Mouse (Mus musculus): ENCODE measurements around the gene D130052B06Rik. TPM values are rescaled to one million over a fixed set of nuclear protein-coding genes. Genes with fewer than 3 reads are reported as not detected.
A peak's percentile ranks its signal among the peaks of the same experiment; 100 is the strongest.

Gene D130052B06Rik
- polyA plus RNA-seq (2015; fragmentation: Nextera tagmentation; extraction: Ambion mirVana), result not detected in 2 replicates

DNA sequence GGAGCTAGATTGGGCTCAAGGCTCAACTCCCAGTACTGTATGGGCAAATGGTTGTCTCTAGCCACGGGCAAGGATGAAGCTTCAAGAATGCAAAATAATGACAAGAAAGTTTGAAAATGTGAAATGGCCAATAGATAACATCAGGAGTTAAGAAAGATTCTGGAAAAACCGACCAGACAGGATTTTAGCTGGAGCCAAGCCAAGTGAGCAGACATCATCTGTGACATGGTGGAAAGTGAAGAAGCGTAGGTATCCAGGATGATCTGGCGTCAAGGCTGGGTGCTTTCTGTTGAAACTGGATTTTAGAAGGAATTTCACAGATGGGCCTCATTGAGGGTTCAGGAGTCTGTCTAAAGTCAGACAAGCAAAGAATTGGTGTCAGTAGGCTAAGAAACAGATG lies at the start of gene D130052B06Rik:
TSS of gene D130052B06Rik (plus strand) at position 317 of the 400 bp plus-strand sequence.
- Histone ChIP-seq H3K9ac (ENCODE audit: low read depth, low read length) (no peak within 1 kb of the TSS), H3K4me3 (ENCODE audit: low read depth, low read length) (no peak within 1 kb of the TSS), H3K27me3 (replicated peaks; ENCODE audit: control insufficient read depth, insufficient read depth, low read length) (no peaks in the 10 kb centered on the region), H3K27ac (ENCODE audit: low read depth, low read length) (no peak within 1 kb of the TSS), H3K4me1 (replicated peaks; ENCODE audit: control insufficient read depth, insufficient read depth, low read length) (no peaks in the 10 kb centered on the region), H3K36me3 (ENCODE audit: control insufficient read depth, insufficient read depth) (no peaks in the 10 kb centered on the region), H3K9me3 (ENCODE audit: control insufficient read depth) (no peaks in the 10 kb centered on the region), H3K4me2 (replicated peaks; ENCODE audit: low read depth) (no peak within 1 kb of the TSS)
- ATAC-seq, result no peak
- 69% methylated on average over 4 of the region's 4 CpGs for WGBS
- TF ChIP-seq CTCF (IDR thresholded peaks at IDR 0.05; ENCODE audit: low read depth), result no peak

- Histone ChIP-seq H3K4me3 (ENCODE audit: low read depth, low read length) (no peak overlapping the region), H3K9me3 (ENCODE audit: control insufficient read depth) (no peaks in the 10 kb centered on the region), H3K9ac (ENCODE audit: low read depth, low read length) (no peak overlapping the region), H3K27me3 (replicated peaks; ENCODE audit: control insufficient read depth, insufficient read depth, low read length) (no peaks in the 10 kb centered on the region), H3K4me1 (replicated peaks; ENCODE audit: control insufficient read depth, insufficient read depth, low read length) (no peaks in the 10 kb centered on the region), H3K27ac (ENCODE audit: low read depth, low read length) (no peak overlapping the region), H3K36me3 (ENCODE audit: control insufficient read depth, insufficient read depth) (no peaks in the 10 kb centered on the region), H3K4me2 (replicated peaks; ENCODE audit: low read depth) (no peak overlapping the region)
- ATAC-seq, result no peak
- no peak for TF ChIP-seq CTCF (IDR thresholded peaks at IDR 0.05; ENCODE audit: low read depth)
- WGBS, result 82% methylated on average over 14 of the region's 14 CpGs
Observed at GRCm38 (mm10) chr11:33550861-33551560, 48.1 kb upstream of the D130052B06Rik start.

DNA sequence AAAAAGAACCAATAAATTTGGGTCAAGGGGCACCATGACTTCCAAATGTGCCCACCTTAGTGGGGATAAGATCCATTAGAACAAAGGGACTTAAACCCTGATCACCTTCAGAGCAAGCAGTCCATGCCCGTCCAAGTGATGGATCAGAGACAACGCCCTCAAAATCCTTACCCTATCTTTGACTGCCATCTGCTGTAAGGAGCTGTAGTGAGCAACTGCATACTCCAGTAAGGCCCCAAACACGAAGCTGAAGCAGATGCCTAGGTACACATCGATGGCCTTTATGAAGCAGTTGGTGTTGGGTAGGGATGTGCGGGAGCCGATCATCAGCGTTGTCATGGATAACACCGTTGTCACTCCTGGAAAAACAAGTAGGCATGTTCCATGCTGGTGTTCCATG lies 45.0 kb upstream of the D130052B06Rik start:
- ATAC-seq, result no peak
- H3K36me3 ChIP-seq (ENCODE audit: control insufficient read depth, insufficient read depth), result no peaks in the 10 kb centered on the region
- H3K4me1 ChIP-seq (replicated peaks; ENCODE audit: control insufficient read depth, insufficient read depth, low read length), result no peaks in the 10 kb centered on the region
- H3K4me3 ChIP-seq (ENCODE audit: low read depth, low read length), result no peak overlapping the region
- H3K9ac ChIP-seq (ENCODE audit: low read depth, low read length), result no peak overlapping the region
- no peak overlapping the region for H3K4me2 ChIP-seq (replicated peaks; ENCODE audit: low read depth)
- no peaks in the 10 kb centered on the region for H3K27me3 ChIP-seq (replicated peaks; ENCODE audit: control insufficient read depth, insufficient read depth, low read length)
- H3K9me3 ChIP-seq (ENCODE audit: control insufficient read depth), result no peaks in the 10 kb centered on the region
- 75% methylated on average over 8 of the region's 8 CpGs for WGBS
- H3K27ac ChIP-seq (ENCODE audit: low read depth, low read length), result no peak overlapping the region
- peak; percentile 65 for TF ChIP-seq CTCF (IDR thresholded peaks at IDR 0.05; ENCODE audit: low read depth)

DNA sequence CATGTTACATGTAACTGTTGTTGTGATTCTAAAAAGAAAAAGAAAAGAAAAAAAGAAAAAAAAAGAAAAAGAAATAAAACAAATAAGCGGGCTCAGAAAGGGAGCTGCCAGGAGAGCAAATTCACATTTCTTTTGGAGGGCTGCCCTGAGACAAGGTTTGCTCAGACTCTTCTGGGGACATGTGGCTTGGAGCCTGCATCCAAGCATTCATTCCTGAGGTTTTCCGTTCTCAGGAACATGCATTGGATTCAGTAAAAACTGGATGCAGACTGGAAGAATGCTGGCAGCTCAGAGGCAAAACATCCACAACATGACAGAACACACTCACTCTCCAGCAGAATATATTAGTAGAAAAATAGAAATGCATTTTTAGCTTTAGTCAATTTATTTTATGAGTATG lies 35.2 kb upstream of the D130052B06Rik start:
- Histone ChIP-seq H3K36me3 (ENCODE audit: control insufficient read depth, insufficient read depth) (no peaks in the 10 kb centered on the region), H3K4me3 (ENCODE audit: low read depth, low read length) (no peak overlapping the region), H3K27ac (ENCODE audit: low read depth, low read length) (no peak overlapping the region), H3K27me3 (replicated peaks; ENCODE audit: control insufficient read depth, insufficient read depth, low read length) (no peaks in the 10 kb centered on the region), H3K9me3 (ENCODE audit: control insufficient read depth) (no peaks in the 10 kb centered on the region), H3K4me2 (replicated peaks; ENCODE audit: low read depth) (no peak overlapping the region), H3K4me1 (replicated peaks; ENCODE audit: control insufficient read depth, insufficient read depth, low read length) (no peaks in the 10 kb centered on the region), H3K9ac (ENCODE audit: low read depth, low read length) (no peak overlapping the region)
- TF ChIP-seq CTCF (IDR thresholded peaks at IDR 0.05; ENCODE audit: low read depth), result no peak
- 87% methylated on average over 2 of the region's 2 CpGs for WGBS
- ATAC-seq, result no peak

- H3K9me3 ChIP-seq (ENCODE audit: control insufficient read depth), result no peaks in the 10 kb centered on the region
- no peak overlapping the region for H3K4me2 ChIP-seq (replicated peaks; ENCODE audit: low read depth)
- no peaks in the 10 kb centered on the region for H3K4me1 ChIP-seq (replicated peaks; ENCODE audit: control insufficient read depth, insufficient read depth, low read length)
- H3K9ac ChIP-seq (ENCODE audit: low read depth, low read length), result no peak overlapping the region
- H3K36me3 ChIP-seq (ENCODE audit: control insufficient read depth, insufficient read depth), result no peaks in the 10 kb centered on the region
- no peak overlapping the region for H3K4me3 ChIP-seq (ENCODE audit: low read depth, low read length)
- H3K27me3 ChIP-seq (replicated peaks; ENCODE audit: control insufficient read depth, insufficient read depth, low read length), result no peaks in the 10 kb centered on the region
- ATAC-seq, result no peak
- TF ChIP-seq CTCF (IDR thresholded peaks at IDR 0.05; ENCODE audit: low read depth), result peak; percentile 42
- H3K27ac ChIP-seq (ENCODE audit: low read depth, low read length), result no peak overlapping the region
Observed at GRCm38 (mm10) chr11:33570413-33570812, 28.7 kb upstream of the D130052B06Rik start.

- Histone ChIP-seq H3K4me2 (replicated peaks; ENCODE audit: low read depth) (no peak overlapping the region), H3K9ac (ENCODE audit: low read depth, low read length) (no peak overlapping the region), H3K27ac (ENCODE audit: low read depth, low read length) (no peak overlapping the region), H3K27me3 (replicated peaks; ENCODE audit: control insufficient read depth, insufficient read depth, low read length) (no peaks in the 10 kb centered on the region), H3K36me3 (ENCODE audit: control insufficient read depth, insufficient read depth) (no peaks in the 10 kb centered on the region), H3K4me1 (replicated peaks; ENCODE audit: control insufficient read depth, insufficient read depth, low read length) (no peaks in the 10 kb centered on the region), H3K4me3 (ENCODE audit: low read depth, low read length) (no peak overlapping the region), H3K9me3 (ENCODE audit: control insufficient read depth) (no peaks in the 10 kb centered on the region)
- no peak for ATAC-seq
- peak; percentile 38 for TF ChIP-seq CTCF (IDR thresholded peaks at IDR 0.05; ENCODE audit: low read depth)
- 76% methylated on average over 3 of the region's 3 CpGs for WGBS
Observed at GRCm38 (mm10) chr11:33574944-33575343, 24.2 kb upstream of the D130052B06Rik start.

Data from intestine, postnatal 0 days (tissue).